Mouse (Mus musculus): ENCODE measurements around the gene Slc30a2. TPM values are rescaled to one million over a fixed set of nuclear protein-coding genes. Genes with fewer than 3 reads are reported as not detected.
"Not testable (repeated sequence)": the region's sequence is repeated elsewhere in the genome, so short reads cannot be mapped to it uniquely, and the experiment has no call there.

Gene Slc30a2
- polyA plus RNA-seq, 1 experiment from 2014 or later: 0.07 TPM

GRCm38 (mm10) chr4:134328151-134328550 lies 14.8 kb upstream of the Slc30a2 start:
- no peaks in the 10 kb centered on the region for H3K27me3 ChIP-seq (replicated peaks; ENCODE audit: low read depth, poor library complexity, severe bottlenecking)
- H3K27ac ChIP-seq (replicated peaks): no peak overlapping the region
- WGBS: 57% methylated on average over 8 of the region's 8 CpGs
- no peak overlapping the region for H3K4me3 ChIP-seq
- H3K36me3 ChIP-seq (replicated peaks): no peaks in the 10 kb centered on the region
- peaks cover 14% of the 10 kb centered on the region for H3K4me1 ChIP-seq
- no peak for DNase-seq (ENCODE audit: low spot score)
- no peaks in the 10 kb centered on the region for H3K9me3 ChIP-seq

GRCm38 (mm10) chr4:134328832-134329231 lies 14.1 kb upstream of the Slc30a2 start:
- no peaks in the 10 kb centered on the region for H3K9me3 ChIP-seq
- H3K27me3 ChIP-seq (replicated peaks; ENCODE audit: low read depth, poor library complexity, severe bottlenecking): no peaks in the 10 kb centered on the region
- H3K4me3 ChIP-seq: no peak overlapping the region
- DNase-seq (ENCODE audit: low spot score): no peak
- peaks cover 14% of the 10 kb centered on the region for H3K4me1 ChIP-seq
- WGBS: 85% methylated on average over 8 of the region's 8 CpGs
- no peaks in the 10 kb centered on the region for H3K36me3 ChIP-seq (replicated peaks)
- no peak overlapping the region for H3K27ac ChIP-seq (replicated peaks)

GRCm38 (mm10) chr4:134330281-134330680 lies 12.7 kb upstream of the Slc30a2 start:
- no peak overlapping the region for H3K4me3 ChIP-seq
- no peaks in the 10 kb centered on the region for H3K36me3 ChIP-seq (replicated peaks)
- H3K27ac ChIP-seq (replicated peaks): no peak overlapping the region
- DNase-seq (ENCODE audit: low spot score): no peak
- WGBS: 70% methylated on average over 5 of the region's 5 CpGs
- H3K9me3 ChIP-seq: no peaks in the 10 kb centered on the region
- H3K4me1 ChIP-seq: peaks cover 14% of the 10 kb centered on the region
- no peaks in the 10 kb centered on the region for H3K27me3 ChIP-seq (replicated peaks; ENCODE audit: low read depth, poor library complexity, severe bottlenecking)

GRCm38 (mm10) chr4:134341231-134341630 lies 1.8 kb upstream of the Slc30a2 start:
- H3K27ac ChIP-seq (replicated peaks); H3K4me3 ChIP-seq; H3K36me3 ChIP-seq (replicated peaks); DNase-seq (ENCODE audit: low spot score): not testable (repeated sequence)
- 68% methylated on average over 6 of the region's 6 CpGs for WGBS
- peaks cover 10% of the 10 kb centered on the region; the same call in 1 of the 2 replicates for H3K9me3 ChIP-seq
- peaks cover 17% of the 10 kb centered on the region for H3K4me1 ChIP-seq
- peaks cover 61% of the 10 kb centered on the region for H3K27me3 ChIP-seq (replicated peaks; ENCODE audit: low read depth, poor library complexity, severe bottlenecking)

GRCm38 (mm10) chr4:134342213-134342779 lies 685 bp upstream of the Slc30a2 start:
- peak overlapping the region; percentile 51; the same call in 1 of the 2 replicates for H3K4me3 ChIP-seq
- no peaks in the 10 kb centered on the region for H3K36me3 ChIP-seq (replicated peaks)
- H3K4me1 ChIP-seq: peaks cover 17% of the 10 kb centered on the region
- 30% methylated on average over 11 of the region's 11 CpGs for WGBS
- H3K9me3 ChIP-seq: peaks cover 10% of the 10 kb centered on the region; the same call in 1 of the 2 replicates
- no peak for DNase-seq (ENCODE audit: low spot score)
- H3K27ac ChIP-seq (replicated peaks): no peak overlapping the region
- peaks cover 71% of the 10 kb centered on the region for H3K27me3 ChIP-seq (replicated peaks; ENCODE audit: low read depth, poor library complexity, severe bottlenecking)

- 34% methylated on average over 3 of the region's 3 CpGs for WGBS
- no peak for DNase-seq (ENCODE audit: low spot score)
- Histone ChIP-seq H3K4me1 (peaks cover 20% of the 10 kb centered on the region), H3K36me3 (replicated peaks) (no peaks in the 10 kb centered on the region), H3K9me3 (peaks cover 4% of the 10 kb centered on the region; the same call in 1 of the 2 replicates), H3K4me3 (no peak overlapping the region), H3K27ac (replicated peaks) (no peak overlapping the region), H3K27me3 (replicated peaks; ENCODE audit: low read depth, poor library complexity, severe bottlenecking) (peaks cover 72% of the 10 kb centered on the region)
Measured at GRCm38 (mm10) chr4:134344620-134345019, 1.6 kb downstream of the Slc30a2 start.

- no peak for DNase-seq (ENCODE audit: low spot score)
- 90% methylated on average over 15 of the region's 15 CpGs for WGBS
- Histone ChIP-seq H3K27me3 (replicated peaks; ENCODE audit: low read depth, poor library complexity, severe bottlenecking) (peaks cover 65% of the 10 kb centered on the region), H3K36me3 (replicated peaks) (no peaks in the 10 kb centered on the region), H3K4me1 (peaks cover 20% of the 10 kb centered on the region), H3K9me3 (peaks cover 4% of the 10 kb centered on the region; the same call in 1 of the 2 replicates), H3K27ac (replicated peaks) (no peak overlapping the region), H3K4me3 (no peak overlapping the region)
Measured at GRCm38 (mm10) chr4:134345802-134346201, 2.8 kb downstream of the Slc30a2 start.

GRCm38 (mm10) chr4:134348078-134348477 lies 5.1 kb downstream of the Slc30a2 start:
- peaks cover 29% of the 10 kb centered on the region for H3K4me1 ChIP-seq
- no peak overlapping the region for H3K27ac ChIP-seq (replicated peaks)
- no peak for DNase-seq (ENCODE audit: low spot score)
- H3K9me3 ChIP-seq: no peaks in the 10 kb centered on the region
- H3K27me3 ChIP-seq (replicated peaks; ENCODE audit: low read depth, poor library complexity, severe bottlenecking): peaks cover 47% of the 10 kb centered on the region
- H3K36me3 ChIP-seq (replicated peaks): no peaks in the 10 kb centered on the region
- H3K4me3 ChIP-seq: no peak overlapping the region
- 77% methylated on average over 11 of the region's 11 CpGs for WGBS

GRCm38 (mm10) chr4:134348545-134348944 lies 5.6 kb downstream of the Slc30a2 start:
- WGBS: 88% methylated on average over 5 of the region's 5 CpGs
- Histone ChIP-seq H3K27ac (replicated peaks) (no peak overlapping the region), H3K4me3 (no peak overlapping the region)

GRCm38 (mm10) chr4:134349829-134350228 lies 6.8 kb downstream of the Slc30a2 start:
- Histone ChIP-seq H3K27me3 (replicated peaks; ENCODE audit: low read depth, poor library complexity, severe bottlenecking) (peaks cover 29% of the 10 kb centered on the region), H3K27ac (replicated peaks) (no peak overlapping the region), H3K36me3 (replicated peaks) (no peaks in the 10 kb centered on the region), H3K4me3 (no peak overlapping the region), H3K4me1 (peaks cover 20% of the 10 kb centered on the region), H3K9me3 (no peaks in the 10 kb centered on the region)
- DNase-seq (ENCODE audit: low spot score): no peak
- WGBS: 89% methylated on average over 7 of the region's 7 CpGs

More at GRCm38 (mm10) chr4:134348545-134348944, 5.6 kb downstream of the Slc30a2 start:
- no peak for DNase-seq (ENCODE audit: low spot score)
- no peaks in the 10 kb centered on the region for H3K9me3 ChIP-seq
- no peaks in the 10 kb centered on the region for H3K36me3 ChIP-seq (replicated peaks)
- peaks cover 42% of the 10 kb centered on the region for H3K27me3 ChIP-seq (replicated peaks; ENCODE audit: low read depth, poor library complexity, severe bottlenecking)
- peaks cover 24% of the 10 kb centered on the region for H3K4me1 ChIP-seq

GRCm38 (mm10) chr4:134350641-134351040 lies 7.7 kb downstream of the Slc30a2 start:
- Histone ChIP-seq H3K4me3 (no peak overlapping the region), H3K36me3 (replicated peaks) (no peaks in the 10 kb centered on the region), H3K9me3 (no peaks in the 10 kb centered on the region), H3K27me3 (replicated peaks; ENCODE audit: low read depth, poor library complexity, severe bottlenecking) (peaks cover 26% of the 10 kb centered on the region), H3K4me1 (peaks cover 20% of the 10 kb centered on the region), H3K27ac (replicated peaks) (no peak overlapping the region)
- WGBS: 85% methylated on average over 6 of the region's 6 CpGs
- DNase-seq (ENCODE audit: low spot score): no peak

- Histone ChIP-seq H3K27me3 (replicated peaks; ENCODE audit: low read depth, poor library complexity, severe bottlenecking) (peaks cover 17% of the 10 kb centered on the region), H3K4me3 (no peak overlapping the region), H3K36me3 (replicated peaks) (no peaks in the 10 kb centered on the region), H3K4me1 (peaks cover 27% of the 10 kb centered on the region), H3K9me3 (no peaks in the 10 kb centered on the region), H3K27ac (replicated peaks) (peak overlapping the region; percentile 31)
- peak; percentile 52 for DNase-seq (ENCODE audit: low spot score)
- WGBS: 37% methylated on average over 18 of the region's 18 CpGs
Measured at GRCm38 (mm10) chr4:134351329-134352260, 8.6 kb downstream of the Slc30a2 start.

Data from embryonic facial prominence, embryonic 10.5 days (tissue).